Mouse (Mus musculus) myocyte (in vitro differentiated cells): Measurements from ENCODE around the gene Sema3a.

Experiments
- CEBPB ChIP-seq: IDR thresholded peaks from 2 replicates; pipeline ENCODE4 v1.6.1; 2011; ENCODE audit warnings: mild to moderate bottlenecking, moderate library complexity; ENCODE audit not compliant: poor library complexity, insufficient read depth, severe bottlenecking
- E2F4 ChIP-seq: IDR thresholded peaks from one replicate; pipeline ENCODE4 v1.6.1; 2011; ENCODE audit warnings: mild to moderate bottlenecking, control low read depth, moderate library complexity; ENCODE audit not compliant: insufficient read depth
- MAX ChIP-seq: IDR thresholded peaks from one replicate; pipeline ENCODE4 v1.6.1; 2011; ENCODE audit warnings: low read depth, mild to moderate bottlenecking, control low read depth
- MYOD1 ChIP-seq, 3 experiments: IDR thresholded peaks; one replicate each; pipeline ENCODE4 v1.6.1; 2011; ENCODE audit warnings: control low read depth in 2 of 3, low read depth in 2 of 3, mild to moderate bottlenecking in 2 of 3, moderate library complexity in 1 of 3; ENCODE audit not compliant: insufficient read length in 2 of 3, control insufficient read depth in 1 of 3
- MYOG ChIP-seq, 3 experiments: IDR thresholded peaks; one replicate each; pipeline ENCODE4 v1.6.1; 2011; ENCODE audit warnings: control low read depth in 2 of 3, low read depth in 2 of 3, mild to moderate bottlenecking in 2 of 3; ENCODE audit not compliant: insufficient read length in 2 of 3, control insufficient read depth in 1 of 3, insufficient read depth in 1 of 3
- POLR2A ChIP-seq: IDR thresholded peaks from one replicate; pipeline ENCODE4 v1.6.1; 2011; ENCODE audit warnings: low read depth, mild to moderate bottlenecking, control low read depth, moderate library complexity; ENCODE audit not compliant: insufficient read length
- TCF12 ChIP-seq: IDR thresholded peaks from one replicate; pipeline ENCODE4 v1.6.1; 2011; ENCODE audit warnings: mild to moderate bottlenecking, control low read depth; ENCODE audit not compliant: poor library complexity, insufficient read depth, severe bottlenecking
- TCF3 ChIP-seq: IDR thresholded peaks from one replicate; pipeline ENCODE4 v1.6.1; 2011; ENCODE audit warnings: low read depth, control low read depth; ENCODE audit not compliant: insufficient read length

GRCm38 (mm10) chr5:13127121-13127520, 1.9 kb downstream of the Sema3a start:
- TF ChIP-seq POLR2A (no peak), MYOD1 (IDR thresholded peaks at IDR 0.05; ENCODE audit: control insufficient read depth in 1 of 3, insufficient read length in 2 of 3, low read depth in 2 of 3) (no peak), TCF3 (no peak), E2F4 (no peak), MAX (no peak), MYOG (IDR thresholded peaks at IDR 0.05; ENCODE audit: control insufficient read depth in 1 of 3, insufficient read depth in 1 of 3, insufficient read length in 2 of 3, low read depth in 2 of 3) (no peak), CEBPB (no peak), TCF12 (no peak)
